Mouse (Mus musculus) C3H10T1/2 (cell line): ENCODE measurements around the gene Scaf4. TPM values are rescaled to one million over a fixed set of nuclear protein-coding genes. Genes with fewer than 3 reads are reported as not detected.

Experiments
- polyA plus RNA-seq, 2 experiments: library from polyadenylated mRNA; unstranded; fragments of >200 nt; fragmentation: generic; extraction: Trizol; gene quantifications; one replicate each; pipeline ENCODE4 v1.2.1; 2012; ENCODE audit warnings: missing spikeins in 2 of 2

Scaf4 gene
- 10 to 100 TPM in 1 of 2 experiments, 1 to 10 TPM in 1; 2.3 to 11.5 TPM for polyA plus RNA-seq

DNA sequence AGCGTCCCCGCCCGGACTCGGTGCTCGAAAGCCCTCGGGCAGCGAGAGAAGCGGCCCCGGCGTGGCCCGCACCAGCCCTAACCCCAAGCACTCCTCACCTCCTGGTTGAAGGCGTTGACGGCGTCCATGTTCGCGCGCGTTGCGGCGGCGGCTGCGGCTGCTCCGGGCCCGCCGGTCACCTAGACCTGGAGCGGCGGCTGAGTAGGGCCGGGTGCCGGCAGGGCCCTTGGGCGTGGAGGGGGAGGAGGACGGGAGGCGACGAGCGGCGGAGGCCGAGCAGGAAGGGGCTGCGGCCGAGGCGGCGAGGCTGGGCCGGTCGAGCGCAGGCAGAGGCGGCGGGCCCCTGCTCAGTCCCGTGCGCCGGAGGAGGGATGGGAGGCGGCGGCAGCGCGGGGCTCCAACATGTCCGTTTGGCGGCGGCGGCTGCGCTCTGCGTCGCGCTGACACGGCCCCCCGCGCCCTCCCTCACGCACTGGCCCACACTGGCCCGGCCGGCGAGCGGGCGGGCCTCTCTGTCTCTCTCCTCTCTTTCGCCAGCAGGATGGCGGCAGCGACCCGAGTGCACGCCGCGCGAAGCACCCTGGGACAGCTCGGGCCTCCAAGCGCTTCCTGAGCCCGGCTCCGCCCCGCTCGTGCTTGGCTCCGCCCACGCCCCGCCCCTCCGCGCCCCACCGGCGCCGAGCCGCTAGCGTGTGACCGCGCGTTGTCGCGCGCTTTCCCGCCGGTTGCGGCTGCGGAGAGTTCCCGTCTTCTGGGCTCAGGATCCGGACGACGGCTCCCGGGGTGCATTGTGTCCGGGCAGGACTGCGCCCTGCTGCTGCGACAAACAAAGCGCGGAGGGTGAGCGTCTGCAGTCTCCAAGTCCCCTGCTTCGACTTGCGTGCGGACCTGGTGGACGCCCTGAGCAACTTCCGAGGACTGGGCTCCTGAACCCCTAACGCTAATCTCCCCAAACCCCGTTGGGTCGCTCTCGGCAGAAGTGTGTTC is at the start of gene Scaf4:
TSS of gene Scaf4 (minus strand) at position 599 of the 987 bp plus-strand sequence.

GRCm38 (mm10) chr16:90220026-90220891 is 64.0 kb downstream of the Scaf4 start, which contains the start of gene Sod1:
Gene Sod1 (plus strand): TSS chr16:90220754.

Other genes with a start within 250 kb of the Scaf4 start
- gene Tiam1, start 140.7 kb downstream of the Scaf4 start, polyA plus RNA-seq, result 1 to 10 TPM in 1 of 2 experiments, under 1 TPM in 1; 0.41 to 1.4 TPM
- gene Sod1, start 63.7 kb downstream of the Scaf4 start, polyA plus RNA-seq, result 1,000 to 10,000 TPM; 1,575 to 1,590 TPM
- under 1 TPM; 0.01 to 0.11 TPM for gene Hunk, start 101.5 kb upstream of the Scaf4 start, polyA plus RNA-seq